Mouse (Mus musculus) ES-Bruce4 (cell line): ENCODE measurements around the gene Prickle2.

ENCODE experiments used
- CTCF ChIP-seq: IDR thresholded peaks from one replicate; pipeline ENCODE4 v1.8.1; 2011; ENCODE audit warnings: low read depth, low read length
- EP300 ChIP-seq: IDR thresholded peaks from 2 replicates; pipeline ENCODE4 v1.6.1; 2011; ENCODE audit warnings: low read depth, low read length; ENCODE audit not compliant: insufficient read depth
- POLR2A ChIP-seq: IDR thresholded peaks from one replicate; pipeline ENCODE4 v1.8.1; 2011; ENCODE audit warnings: low read length; ENCODE audit not compliant: insufficient read depth

DNA sequence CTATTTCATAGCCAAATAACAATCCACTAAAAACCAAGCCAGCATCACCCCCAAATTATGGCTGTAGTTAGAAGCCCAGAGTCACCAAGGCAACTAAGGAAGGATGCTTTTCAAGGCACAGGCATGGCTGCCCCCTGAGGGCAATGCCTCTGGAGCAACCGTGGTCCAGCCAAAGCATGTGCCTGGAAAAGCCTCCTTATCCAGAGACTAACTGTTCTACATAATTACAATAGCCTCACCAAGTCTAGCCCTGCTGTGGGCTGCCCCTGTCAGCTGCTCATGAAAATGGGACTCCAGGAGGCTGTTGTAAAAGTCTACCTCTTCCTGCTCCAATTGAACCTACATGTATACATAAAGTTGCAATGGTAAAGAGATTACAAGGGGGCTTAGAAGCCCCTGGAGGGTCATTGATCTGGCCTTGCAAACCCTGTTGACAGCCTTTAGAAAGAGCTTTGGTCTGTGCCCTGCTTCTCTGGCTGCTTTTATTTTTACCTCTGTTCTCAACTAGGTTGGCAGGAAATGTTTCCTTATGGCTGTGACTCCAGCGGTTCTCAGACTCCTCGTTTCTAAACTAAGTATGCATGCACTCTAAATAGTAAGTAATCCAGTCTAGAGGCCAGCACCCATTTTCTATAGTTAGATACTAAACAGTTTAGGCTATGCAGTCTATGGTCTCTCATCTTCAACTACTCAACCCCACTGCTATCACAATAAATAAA is 6.3 kb downstream of the Prickle2 start:
- TF ChIP-seq CTCF (no peak), EP300 (no peak), POLR2A (no peak)
